Mouse (Mus musculus) macrophage (primary cell): ENCODE data around the gene Zfp428. TPM values are rescaled to one million over a fixed set of nuclear protein-coding genes. Genes with fewer than 3 reads are reported as not detected.

ENCODE experiments used
- H3K27ac ChIP-seq: fragments of 350-480 bp; formaldehyde crosslinking; 2 replicates; pipeline ENCODE4 v1.9.0; 2021
- H3K36me3 ChIP-seq: fragments of 350-480 bp; formaldehyde crosslinking; 2 replicates; pipeline ENCODE4 v1.9.0; 2021; ENCODE audit errors: inconsistent target
- H3K4me3 ChIP-seq: fragments of 350-480 bp; formaldehyde crosslinking; 2 replicates; pipeline ENCODE4 v1.9.0; 2021; ENCODE audit errors: inconsistent target
- H3K79me2 ChIP-seq: fragments of 350-480 bp; formaldehyde crosslinking; 2 replicates; pipeline ENCODE4 v1.9.0; 2021; ENCODE audit errors: inconsistent target
- WGBS: methylation state at CpG from one replicate; pipeline ENCODE4 v1.1.7; 2026; ENCODE audit warnings: inconsistent platforms; ENCODE audit not compliant: missing documents; 5-methylcytosine and 5-hydroxymethylcytosine counted together
- polyA plus RNA-seq: library from polyadenylated mRNA; stranded (reverse); fragments of 250-400 nt; gene quantifications from 3 replicates; pipeline ENCODE4 v1.2.4, GENCODE M21; 2018; ENCODE audit warnings: inconsistent platforms

Gene Zfp428
- polyA plus RNA-seq, 1 experiment from 2014 or later, result 0.77 TPM

DNA sequence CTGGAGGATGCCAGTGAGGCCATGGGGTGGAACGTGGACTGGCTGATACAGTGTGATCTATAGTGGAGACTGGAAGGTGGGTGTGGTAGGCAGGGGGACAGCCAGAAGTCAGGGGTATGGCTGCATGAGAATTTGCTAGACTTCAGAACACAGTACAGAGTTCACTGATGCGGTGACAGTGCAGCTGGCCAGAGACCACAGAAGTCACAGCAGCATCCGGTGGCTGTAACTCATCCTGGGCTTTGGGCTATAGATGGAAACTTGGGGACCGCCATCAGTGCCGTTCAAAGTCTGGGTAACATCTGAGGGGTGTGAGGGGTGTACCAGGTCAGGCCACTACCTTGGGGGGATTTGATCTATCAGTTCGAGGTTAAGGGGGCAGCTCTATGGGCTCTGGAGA, 16.9 kb downstream of the Zfp428 start:
- 77% methylated on average over 6 of the region's 6 CpGs for whole genome bisulfite sequencing
- Histone ChIP-seq H3K4me3 (no peak overlapping the region), H3K27ac (no peak overlapping the region), H3K79me2 (no peaks in the 10 kb centered on the region), H3K36me3 (no peaks in the 10 kb centered on the region)

DNA sequence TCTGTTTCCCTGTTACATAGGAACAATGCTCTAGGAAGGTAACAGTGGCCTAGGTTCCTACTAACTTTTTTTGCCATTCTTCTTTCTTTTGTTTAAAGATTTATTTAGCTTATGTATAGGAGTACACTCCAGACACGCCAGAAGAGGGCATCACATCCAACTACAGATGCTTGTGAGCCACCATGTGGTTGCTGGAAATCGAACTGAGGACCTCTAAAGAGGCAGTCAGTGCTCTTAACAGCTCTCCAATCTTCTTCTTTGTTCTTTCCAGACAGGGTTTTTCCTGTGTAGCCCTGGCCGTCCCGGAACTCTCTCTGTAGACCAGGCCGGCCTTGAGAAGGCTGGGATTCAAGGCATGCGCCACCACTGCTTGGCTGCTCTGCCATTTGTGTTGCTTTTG, 18.2 kb downstream of the Zfp428 start:
- no peaks in the 10 kb centered on the region for H3K36me3 ChIP-seq
- WGBS, result 78% methylated on average over 6 of the region's 6 CpGs

DNA sequence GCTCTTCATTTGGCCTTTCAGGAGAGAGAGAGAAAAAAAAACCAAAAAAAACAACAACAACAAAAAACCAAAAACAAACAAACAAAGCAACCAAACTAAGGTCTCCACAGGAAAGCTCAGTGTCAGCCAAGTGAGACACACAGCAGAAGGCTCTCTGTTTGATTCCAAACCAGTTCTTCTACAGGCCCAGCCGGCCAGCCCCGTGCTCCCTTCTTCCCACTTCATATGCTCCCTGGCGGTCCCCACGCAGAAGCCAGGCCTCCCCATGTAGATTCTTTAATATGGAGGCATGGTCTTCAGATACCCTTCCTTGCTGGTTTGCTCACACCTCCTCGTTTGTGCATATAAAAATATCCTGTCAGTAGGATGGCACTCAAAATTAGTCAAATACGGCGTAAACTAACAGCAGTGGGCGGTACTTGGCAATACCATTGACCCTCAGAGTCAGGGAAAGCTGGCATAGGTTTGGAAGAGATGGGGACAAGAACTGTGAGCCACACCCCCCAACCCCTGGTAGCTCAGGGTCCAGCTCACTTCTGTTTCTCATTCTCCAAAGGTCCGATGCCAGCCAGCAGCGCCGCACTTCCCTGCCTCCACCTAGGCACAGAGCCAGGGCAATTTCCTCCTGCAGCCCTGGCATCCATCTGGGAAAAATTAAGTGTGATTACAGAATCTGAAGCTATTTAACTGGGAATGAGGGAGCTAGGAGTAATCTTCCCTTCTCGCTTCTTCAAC, 19.0 kb downstream of the Zfp428 start:
- no peaks in the 10 kb centered on the region for H3K36me3 ChIP-seq
- 92% methylated on average over 12 of the region's 12 CpGs for WGBS
- H3K27ac ChIP-seq, result no peak overlapping the region
- H3K79me2 ChIP-seq, result no peaks in the 10 kb centered on the region; the same call in 1 of the 2 replicates
- no peak overlapping the region for H3K4me3 ChIP-seq

More for the DNA sequence above, 18.2 kb downstream of the Zfp428 start:
- Histone ChIP-seq H3K27ac (no peak overlapping the region), H3K79me2 (no peaks in the 10 kb centered on the region), H3K4me3 (no peak overlapping the region)

DNA sequence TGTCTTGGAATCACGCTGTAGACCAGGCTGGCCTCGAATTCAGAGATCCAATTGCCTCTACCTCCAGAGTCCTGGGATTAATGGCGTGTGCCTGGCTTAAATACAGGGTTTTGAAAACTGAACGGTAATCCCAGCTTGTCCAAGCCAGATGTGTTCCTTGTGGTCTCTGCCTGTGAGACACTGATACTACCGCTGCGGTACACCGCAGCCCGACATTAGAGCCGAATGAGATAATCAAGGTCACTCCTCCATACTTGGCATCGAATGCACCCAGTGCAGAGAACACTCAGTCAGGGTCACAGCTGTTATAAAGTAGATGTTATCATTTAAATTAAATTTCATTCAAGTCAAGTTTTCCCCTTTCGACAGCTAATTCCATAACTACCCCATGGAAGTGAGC, 22.1 kb downstream of the Zfp428 start:
- WGBS, result 94% methylated on average over 11 of the region's 11 CpGs
- Histone ChIP-seq H3K79me2 (no peaks in the 10 kb centered on the region; the same call in 1 of the 2 replicates), H3K36me3 (no peaks in the 10 kb centered on the region), H3K27ac (no peak overlapping the region), H3K4me3 (no peak overlapping the region)

DNA sequence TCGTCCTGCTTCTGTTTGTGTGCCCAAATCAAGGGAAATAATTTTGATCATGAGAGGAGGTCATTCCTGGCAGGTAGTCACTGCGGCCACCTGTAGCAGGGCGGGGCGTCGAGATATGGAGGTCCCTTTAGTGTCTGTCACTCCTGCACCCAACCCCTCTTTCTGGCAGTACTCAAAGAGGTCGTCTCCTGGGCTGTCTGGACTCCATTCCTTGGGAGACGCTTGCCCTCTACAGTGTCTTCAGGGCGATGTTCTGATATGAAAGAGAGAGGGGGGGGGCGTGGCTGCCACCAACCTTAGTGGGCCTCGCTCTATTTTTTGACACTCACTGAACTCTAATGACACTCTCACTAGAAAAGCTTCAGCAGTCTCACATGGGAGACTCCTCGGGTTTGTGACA, 22.8 kb downstream of the Zfp428 start:
- Histone ChIP-seq H3K4me3 (peak overlapping the region; percentile 59), H3K27ac (peak overlapping the region; percentile 78), H3K79me2 (no peaks in the 10 kb centered on the region; the same call in 1 of the 2 replicates), H3K36me3 (0 out of 2 replicates have a peak, but pooled peaks cover 3% of the 10 kb centered on the region)
- WGBS, result 61% methylated on average over 11 of the region's 11 CpGs

DNA sequence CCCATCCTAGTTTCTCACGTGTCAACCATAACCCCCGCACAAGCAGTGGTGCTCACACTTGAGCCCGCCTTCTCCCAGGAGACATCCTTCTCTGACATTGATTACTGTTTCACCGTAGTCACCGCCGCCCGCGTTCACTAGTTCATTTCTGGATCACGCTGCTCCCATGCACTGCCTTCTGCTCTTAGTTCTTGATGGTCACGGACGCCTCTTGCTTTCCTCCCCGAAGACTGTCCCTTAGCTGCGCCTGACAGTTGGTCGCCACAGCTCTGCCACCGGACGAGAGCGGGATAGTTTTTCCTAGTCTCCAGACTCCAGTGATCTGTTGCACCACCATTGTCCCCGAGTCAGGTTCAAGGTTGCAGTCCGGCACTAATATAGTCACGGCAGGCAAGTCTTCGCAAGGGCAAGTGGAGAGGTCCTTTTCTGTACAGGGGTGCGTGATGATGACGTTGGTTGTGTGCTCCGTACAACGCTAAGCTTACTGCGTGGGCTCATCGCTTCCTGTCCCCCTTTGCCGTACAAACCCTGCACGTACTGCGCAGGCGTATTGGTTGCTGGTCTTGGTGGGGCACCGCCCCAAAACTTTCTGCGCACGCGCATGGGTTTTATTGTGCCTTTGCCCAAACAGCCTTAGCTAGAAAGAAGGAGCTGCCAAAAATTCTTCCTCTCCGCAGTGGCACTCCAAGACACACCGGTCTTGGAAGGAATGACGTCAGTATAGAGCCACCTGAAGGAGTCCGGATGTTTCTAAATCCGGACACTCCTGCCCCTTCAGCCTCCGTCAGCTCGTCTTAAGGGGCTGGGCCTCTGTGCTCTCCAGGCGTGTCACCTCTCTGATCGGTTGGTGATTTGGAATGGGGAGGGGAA, 23.5 kb downstream of the Zfp428 start, which contains the start of gene Irgq:
TSS of gene Irgq (plus strand) at position 628 of the 870 bp plus-strand sequence.
- WGBS, result 1% methylated on average over 44 of the region's 44 CpGs
- Histone ChIP-seq H3K36me3 (peaks cover 10% of the 10 kb centered on the region; the same call in 1 of the 2 replicates), H3K4me3 (peak within 1 kb of the TSS; percentile 59), H3K79me2 (no peaks in the 10 kb centered on the region; the same call in 1 of the 2 replicates), H3K27ac (peak within 1 kb of the TSS; percentile 78)

DNA sequence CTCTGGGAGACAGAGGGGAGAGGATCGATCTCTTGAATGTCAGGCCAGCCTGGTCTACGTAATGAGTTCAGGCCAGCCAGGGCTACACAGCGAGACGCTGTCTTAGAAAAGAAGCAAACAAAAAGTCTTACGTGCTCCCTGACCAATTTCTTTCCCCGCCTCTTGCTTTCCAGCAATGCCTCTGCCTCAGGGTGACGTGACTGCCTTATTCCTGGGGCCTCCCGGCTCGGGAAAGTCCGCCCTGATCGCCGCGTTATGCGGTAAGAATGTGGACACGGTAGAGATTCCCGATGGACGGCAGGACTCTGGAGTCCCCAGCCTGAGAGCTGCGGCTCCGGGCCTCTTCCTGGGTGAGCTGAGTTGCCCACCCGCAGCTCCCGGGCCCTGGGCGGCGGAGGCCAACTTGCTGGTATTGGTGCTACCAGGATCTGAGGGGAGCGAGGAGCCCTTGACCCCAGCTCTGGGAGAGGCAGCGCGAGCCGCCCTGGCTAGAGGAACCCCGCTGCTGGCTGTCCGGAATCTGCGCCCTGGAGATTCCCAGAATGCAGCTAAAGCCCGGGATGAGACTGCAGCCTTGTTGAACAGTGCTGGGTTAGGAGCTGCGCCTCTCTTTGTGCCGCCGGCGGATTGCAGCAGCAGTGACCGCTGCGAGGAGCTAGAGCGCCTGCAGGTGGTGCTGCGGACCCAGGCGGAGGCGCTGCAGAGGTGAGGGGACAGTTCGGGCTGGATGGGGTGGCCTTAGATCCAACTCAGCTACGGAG, 24.6 kb downstream of the Zfp428 start:
- Histone ChIP-seq H3K4me3 (peak overlapping the region; percentile 59), H3K27ac (peak overlapping the region; percentile 78), H3K79me2 (no peaks in the 10 kb centered on the region; the same call in 1 of the 2 replicates), H3K36me3 (peaks cover 15% of the 10 kb centered on the region; the same call in 1 of the 2 replicates)
- WGBS, result 3% methylated on average over 43 of the region's 43 CpGs

DNA sequence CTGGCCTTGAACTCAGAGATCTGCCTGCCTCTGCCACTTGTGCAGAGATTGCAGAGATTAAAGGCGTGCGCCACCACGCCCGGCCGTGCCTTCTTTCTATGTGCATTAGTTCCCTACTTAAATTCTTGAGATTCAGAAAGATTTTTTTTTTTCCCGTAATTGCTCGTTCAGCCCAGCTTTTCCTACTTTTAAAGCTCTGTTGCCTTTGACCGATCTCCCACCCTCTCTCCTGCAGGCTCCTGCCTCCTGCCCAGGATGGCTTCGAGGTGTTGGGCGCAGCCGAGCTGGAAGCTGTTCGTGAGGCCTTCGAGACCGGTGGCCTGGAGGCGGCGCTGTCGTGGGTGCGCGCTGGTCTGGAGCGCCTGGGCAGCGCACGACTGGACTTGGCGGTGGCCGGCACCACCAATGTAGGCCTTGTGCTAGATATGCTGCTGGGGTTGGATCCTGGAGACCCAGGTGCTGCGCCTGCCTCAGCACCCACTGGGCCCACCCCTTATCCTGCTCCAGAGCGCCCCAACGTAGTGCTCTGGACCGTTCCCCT, 26.3 kb downstream of the Zfp428 start:
- no peak overlapping the region for H3K27ac ChIP-seq
- peaks cover 15% of the 10 kb centered on the region; the same call in 1 of the 2 replicates for H3K36me3 ChIP-seq
- no peaks in the 10 kb centered on the region; the same call in 1 of the 2 replicates for H3K79me2 ChIP-seq
- 94% methylated on average over 27 of the region's 28 CpGs for WGBS
- H3K4me3 ChIP-seq, result no peak overlapping the region

DNA sequence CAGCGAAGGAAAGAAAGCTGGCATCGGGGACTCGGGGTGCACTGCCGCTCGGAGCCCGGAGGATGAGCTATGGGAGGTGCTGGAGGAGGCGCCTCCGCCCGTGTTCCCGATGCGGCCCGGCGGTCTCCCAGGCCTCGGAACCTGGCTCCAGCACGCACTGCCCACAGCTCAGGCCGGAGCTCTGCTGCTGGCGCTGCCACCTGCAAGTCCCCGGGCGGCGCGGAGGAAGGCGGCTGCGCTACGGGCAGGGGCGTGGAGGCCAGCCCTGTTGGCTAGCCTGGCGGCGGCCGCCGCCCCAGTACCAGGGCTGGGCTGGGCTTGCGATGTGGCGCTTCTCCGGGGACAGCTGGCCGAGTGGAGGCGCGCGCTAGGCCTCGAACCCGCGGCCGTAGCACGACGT, 27.0 kb downstream of the Zfp428 start:
- Histone ChIP-seq H3K36me3 (peaks cover 15% of the 10 kb centered on the region; the same call in 1 of the 2 replicates), H3K4me3 (no peak overlapping the region), H3K79me2 (no peaks in the 10 kb centered on the region; the same call in 1 of the 2 replicates), H3K27ac (no peak overlapping the region)
- WGBS, result 93% methylated on average over 30 of the region's 42 CpGs

DNA sequence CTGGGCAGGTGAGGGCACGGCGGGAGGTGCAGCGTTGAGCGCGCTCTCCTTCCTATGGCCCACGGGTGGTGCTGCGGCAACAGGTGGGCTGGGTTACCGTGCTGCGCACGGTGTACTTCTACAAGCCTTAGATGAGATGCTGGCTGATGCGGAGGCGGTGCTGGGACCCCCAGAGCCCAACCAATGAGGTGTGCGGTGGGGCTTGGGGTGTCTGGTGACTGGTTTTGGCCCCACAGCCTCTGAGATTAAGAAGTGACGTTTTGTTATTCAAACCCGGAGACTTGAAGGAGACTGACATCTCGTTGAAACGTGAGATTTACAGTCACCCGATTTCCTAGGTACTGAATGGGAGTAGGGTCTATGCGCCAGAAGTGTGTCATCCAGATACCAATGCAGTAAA, 27.5 kb downstream of the Zfp428 start:
- WGBS, result 97% methylated on average over 13 of the region's 19 CpGs
- no peaks in the 10 kb centered on the region; the same call in 1 of the 2 replicates for H3K79me2 ChIP-seq
- peaks cover 15% of the 10 kb centered on the region; the same call in 1 of the 2 replicates for H3K36me3 ChIP-seq
- H3K4me3 ChIP-seq, result no peak overlapping the region
- no peak overlapping the region for H3K27ac ChIP-seq

DNA sequence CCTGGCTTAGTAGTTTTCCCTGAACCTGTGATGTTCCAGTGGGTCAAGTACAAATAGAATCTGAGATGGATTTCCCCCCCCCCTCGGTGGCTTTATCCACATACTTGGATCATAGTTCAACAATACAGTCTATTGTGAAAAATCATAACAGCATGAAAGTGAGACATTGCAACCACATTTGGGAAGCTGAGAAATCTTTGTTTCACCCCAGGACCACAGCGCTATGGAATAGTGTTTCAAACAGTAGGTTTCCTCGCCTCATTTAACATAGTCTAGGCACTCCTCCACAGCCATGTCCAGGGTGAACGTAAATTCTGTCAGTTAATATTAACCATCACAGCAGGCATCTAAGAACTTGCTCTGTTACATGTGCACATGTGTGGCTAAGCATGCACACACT, 30.3 kb downstream of the Zfp428 start:
- WGBS, result 100% methylated on average over 4 of the region's 4 CpGs

DNA sequence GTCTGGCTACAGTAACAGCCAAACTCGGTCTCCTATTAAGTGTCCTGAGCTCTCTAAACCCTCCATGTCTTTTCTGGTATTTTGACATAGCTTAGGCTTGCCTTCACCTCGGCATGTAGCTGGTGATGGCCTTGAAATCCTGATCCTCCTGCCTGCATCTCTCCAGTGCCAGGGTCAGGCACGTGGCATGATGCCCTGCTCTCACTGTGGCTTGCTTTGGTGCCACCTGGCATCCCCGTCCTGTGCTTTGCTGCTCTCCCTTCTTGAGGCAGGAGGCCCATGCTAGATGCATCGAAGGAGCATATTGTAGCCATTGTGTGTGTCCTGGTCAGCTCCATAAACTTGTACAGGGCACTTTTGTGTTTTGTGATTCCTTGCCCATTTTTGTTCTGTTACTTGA, 30.8 kb downstream of the Zfp428 start:
- WGBS, result 85% methylated on average over 5 of the region's 5 CpGs
- Histone ChIP-seq H3K36me3 (peaks cover 15% of the 10 kb centered on the region; the same call in 1 of the 2 replicates), H3K27ac (no peak overlapping the region), H3K4me3 (no peak overlapping the region), H3K79me2 (no peaks in the 10 kb centered on the region)

More for the DNA sequence above, 30.3 kb downstream of the Zfp428 start:
- peaks cover 15% of the 10 kb centered on the region; the same call in 1 of the 2 replicates for H3K36me3 ChIP-seq
- no peak overlapping the region for H3K4me3 ChIP-seq
- no peaks in the 10 kb centered on the region for H3K79me2 ChIP-seq
- no peak overlapping the region for H3K27ac ChIP-seq

DNA sequence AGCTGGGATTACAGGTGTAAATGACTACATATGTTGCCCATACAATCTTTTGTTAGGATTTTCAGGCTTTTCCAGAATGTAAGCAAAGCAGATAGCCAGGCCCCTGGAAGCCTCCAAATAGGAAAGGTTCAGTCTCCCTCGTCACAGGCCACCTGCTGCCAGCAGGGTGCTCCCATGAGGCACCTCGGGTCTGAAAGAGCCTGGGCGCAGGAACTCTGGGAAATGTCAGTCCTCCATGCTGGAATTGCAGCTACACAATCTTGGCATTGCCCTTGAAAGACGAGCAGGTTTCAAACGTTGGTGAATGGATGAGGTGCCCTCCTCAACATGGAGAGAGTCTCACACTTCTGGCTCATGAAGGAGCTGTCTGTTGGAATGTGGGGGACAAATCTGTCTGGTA, 31.3 kb downstream of the Zfp428 start:
- 57% methylated on average over 5 of the region's 5 CpGs for WGBS

DNA sequence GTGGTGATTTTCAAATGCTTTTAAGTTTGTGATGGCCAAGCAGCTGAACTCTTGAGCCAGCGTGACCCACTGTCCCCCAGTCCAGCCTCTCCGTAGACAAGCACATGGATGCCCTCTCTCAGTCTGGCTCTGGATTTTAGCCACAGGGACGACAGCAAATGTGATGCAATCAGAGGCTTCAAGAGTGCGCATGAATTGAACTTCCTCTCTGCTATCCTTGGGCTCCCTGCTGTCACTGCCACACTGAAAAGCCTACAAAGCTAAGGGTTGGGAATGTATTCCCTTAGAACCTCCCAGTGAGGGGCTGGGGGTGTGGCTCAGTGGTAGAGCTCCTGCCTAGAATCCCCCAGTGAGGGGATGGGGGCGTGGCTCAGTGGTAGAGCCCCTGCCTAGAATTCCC, 31.9 kb downstream of the Zfp428 start:
- no peak overlapping the region for H3K4me3 ChIP-seq
- peaks cover 15% of the 10 kb centered on the region; the same call in 1 of the 2 replicates for H3K36me3 ChIP-seq
- H3K79me2 ChIP-seq, result no peaks in the 10 kb centered on the region
- no peak overlapping the region for H3K27ac ChIP-seq
- WGBS, result 40% methylated on average over 5 of the region's 5 CpGs

More for the DNA sequence above, 31.3 kb downstream of the Zfp428 start:
- Histone ChIP-seq H3K4me3 (no peak overlapping the region), H3K27ac (no peak overlapping the region), H3K36me3 (peaks cover 15% of the 10 kb centered on the region; the same call in 1 of the 2 replicates), H3K79me2 (no peaks in the 10 kb centered on the region)
